Mouse (Mus musculus) cortical plate, adult 2 months (tissue): ENCODE measurements around the gene Usmg5. TPM values are rescaled to one million over a fixed set of nuclear protein-coding genes. Genes with fewer than 3 reads are reported as not detected.

Source experiments
- H3K27ac ChIP-seq: fragments of 200-500 bp; 2 replicates; pipeline ENCODE4 v1.5.1; 2012; ENCODE audit warnings: low read length, control low read depth, inconsistent platforms; ENCODE audit not compliant: insufficient read depth
- H3K4me1 ChIP-seq: fragments of 200-500 bp; 2 replicates; pipeline ENCODE4 v1.6.1; 2011; ENCODE audit warnings: low read length; ENCODE audit not compliant: control insufficient read depth, insufficient read depth
- H3K4me3 ChIP-seq: fragments of 200-500 bp; 2 replicates; pipeline ENCODE4 v1.5.1; 2011; ENCODE audit warnings: mild to moderate bottlenecking, low read length, control low read depth; ENCODE audit not compliant: insufficient read depth
- CTCF ChIP-seq: fragments of 200-500 bp; IDR thresholded peaks from 2 replicates; pipeline ENCODE4 v1.5.1; 2011; ENCODE audit warnings: mild to moderate bottlenecking, control low read depth, low read length; ENCODE audit not compliant: insufficient read depth; ENCODE audit errors: extremely low read depth
- POLR2A ChIP-seq: fragments of 200-500 bp; IDR thresholded peaks from 2 replicates; pipeline ENCODE4 v1.6.1; 2011; ENCODE audit warnings: mild to moderate bottlenecking, low read length, control low read depth; ENCODE audit not compliant: insufficient read depth; ENCODE audit errors: extremely low read depth
- polyA plus RNA-seq: library from polyadenylated mRNA; depleted of rRNA; stranded (reverse); fragments of >200 nt; gene quantifications from 2 replicates; pipeline ENCODE4 v1.2.3, GENCODE M21; 2012

Usmg5 gene
- polyA plus RNA-seq, 1 experiment = 1,011 TPM

DNA sequence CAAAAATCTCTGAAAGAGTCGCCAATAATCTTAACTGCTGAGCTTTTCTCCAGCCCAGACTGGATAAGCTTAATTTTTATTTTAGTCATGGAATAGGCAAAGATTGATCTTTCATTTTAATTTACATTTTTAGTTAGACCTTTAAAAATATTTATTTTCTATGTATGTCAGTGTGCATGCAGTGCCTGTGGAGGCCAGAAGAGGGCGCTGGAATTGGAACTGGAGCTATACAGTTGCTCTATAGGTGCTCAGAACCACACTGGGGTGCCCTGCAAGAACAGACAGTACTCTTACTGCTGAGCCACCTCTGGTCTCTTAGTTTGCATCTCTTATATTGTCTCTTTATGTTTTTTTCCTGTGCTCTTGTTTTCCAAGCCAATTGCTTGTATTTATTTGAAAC is 32.4 kb upstream of the Usmg5 start:
- TF ChIP-seq CTCF (peak; percentile 61), POLR2A (no peak)
- no peaks in the 10 kb centered on the region for H3K4me1 ChIP-seq
- H3K27ac ChIP-seq = no peak overlapping the region
- no peak overlapping the region for H3K4me3 ChIP-seq

DNA sequence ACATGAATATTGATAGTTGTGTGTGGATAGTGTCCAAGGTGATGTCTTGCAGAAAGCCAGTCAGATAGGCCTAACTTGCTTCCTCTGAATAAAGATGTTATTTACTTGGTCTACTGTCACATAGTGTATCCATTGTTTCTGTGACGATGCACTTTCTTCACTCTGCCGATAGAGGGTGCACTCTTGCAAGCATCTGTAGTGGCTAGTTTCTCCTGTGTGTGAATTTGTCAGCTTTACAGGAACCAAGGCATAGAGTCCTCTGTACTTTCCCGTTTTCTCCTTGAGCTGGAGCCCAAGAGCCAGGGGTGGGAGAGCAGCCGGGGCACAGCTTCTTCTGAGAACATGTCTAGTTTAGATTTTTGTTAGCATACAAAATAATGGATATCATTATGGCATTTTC is 30.6 kb upstream of the Usmg5 start:
- no peak overlapping the region for H3K4me3 ChIP-seq
- no peak overlapping the region for H3K27ac ChIP-seq
- TF ChIP-seq CTCF = peak; percentile 76; the same call in 1 of the 2 replicates
- TF ChIP-seq POLR2A = no peak
- no peaks in the 10 kb centered on the region for H3K4me1 ChIP-seq

DNA sequence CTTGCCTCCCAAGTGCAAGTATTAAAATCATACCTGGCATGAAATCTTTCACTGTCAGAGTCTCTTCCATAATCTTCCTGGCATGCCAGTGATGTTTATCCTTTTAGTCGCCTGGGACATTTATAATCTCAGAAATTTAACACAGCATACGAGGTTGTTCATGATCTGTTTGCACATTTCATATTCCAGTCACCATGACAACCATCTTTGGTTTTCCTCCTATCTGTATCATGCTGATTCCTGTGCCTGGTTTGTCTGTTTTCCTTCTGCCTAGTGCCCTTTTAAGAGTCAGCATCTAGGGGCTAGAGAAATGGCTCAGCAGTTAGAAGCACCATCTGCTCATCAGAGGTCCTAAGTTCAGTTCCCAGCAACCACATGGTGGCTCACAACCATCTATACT is 28.2 kb upstream of the Usmg5 start:
- Histone ChIP-seq H3K27ac (no peak overlapping the region), H3K4me1 (no peaks in the 10 kb centered on the region)
- no peak for TF ChIP-seq POLR2A
- TF ChIP-seq CTCF = no peak

DNA sequence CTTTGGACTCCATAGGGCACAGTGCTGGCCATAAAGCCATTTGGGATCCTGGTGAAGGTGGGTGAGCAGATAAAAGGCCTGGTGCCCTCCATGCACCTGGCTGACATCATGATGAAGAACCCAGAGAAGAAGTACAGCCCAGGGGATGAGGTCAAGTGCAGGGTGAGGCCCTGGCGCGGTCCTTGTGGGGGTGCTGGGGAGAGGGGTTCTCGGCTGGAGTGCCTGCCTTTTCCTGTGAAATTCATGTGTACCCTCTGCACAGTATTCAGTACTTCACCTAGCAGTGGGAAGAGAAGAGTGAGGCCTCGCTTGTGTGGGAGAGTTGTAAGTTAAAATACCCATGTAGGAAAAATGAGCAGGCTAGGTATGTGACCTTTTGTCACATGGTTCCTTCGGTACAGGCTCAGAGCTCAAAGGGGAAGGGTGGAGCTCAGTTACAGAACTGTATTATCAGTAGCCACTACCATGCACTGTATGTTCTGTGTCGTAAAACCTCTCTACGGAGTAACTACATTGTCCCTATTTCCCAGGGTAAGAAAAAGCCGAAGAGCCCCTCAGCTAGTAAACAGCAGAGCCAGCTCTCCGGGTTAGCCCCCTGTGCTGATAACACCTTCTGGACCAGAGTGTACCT is 14.3 kb upstream of the Usmg5 start:
- H3K27ac ChIP-seq = no peak overlapping the region
- no peak for TF ChIP-seq POLR2A
- no peak for TF ChIP-seq CTCF
- no peak overlapping the region for H3K4me3 ChIP-seq
- H3K4me1 ChIP-seq = no peaks in the 10 kb centered on the region

More for the DNA sequence above, 28.2 kb upstream of the Usmg5 start:
- no peak overlapping the region for H3K4me3 ChIP-seq

DNA sequence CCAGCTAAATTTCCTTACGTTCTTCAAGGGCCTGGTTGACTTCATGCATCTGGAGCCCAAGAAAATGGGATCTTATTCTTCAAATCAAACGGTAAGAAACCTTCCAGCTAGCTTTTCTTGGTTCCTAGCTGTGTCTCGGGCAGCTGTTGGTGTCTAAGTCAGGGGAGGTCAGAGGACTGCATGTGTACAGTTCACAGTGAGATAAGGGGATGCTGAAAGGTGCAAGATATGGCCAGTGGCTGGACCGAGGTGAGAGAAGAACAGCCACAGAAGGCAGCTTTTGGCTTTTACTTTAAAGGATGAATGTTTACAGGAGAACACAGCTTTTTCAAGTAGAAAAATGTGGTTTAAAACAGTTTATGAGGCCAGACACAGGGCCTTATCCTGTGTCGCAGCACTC is 10.6 kb upstream of the Usmg5 start:
- H3K4me3 ChIP-seq = no peak overlapping the region
- no peak overlapping the region for H3K27ac ChIP-seq
- no peaks in the 10 kb centered on the region for H3K4me1 ChIP-seq
- no peak for TF ChIP-seq CTCF
- no peak for TF ChIP-seq POLR2A

DNA sequence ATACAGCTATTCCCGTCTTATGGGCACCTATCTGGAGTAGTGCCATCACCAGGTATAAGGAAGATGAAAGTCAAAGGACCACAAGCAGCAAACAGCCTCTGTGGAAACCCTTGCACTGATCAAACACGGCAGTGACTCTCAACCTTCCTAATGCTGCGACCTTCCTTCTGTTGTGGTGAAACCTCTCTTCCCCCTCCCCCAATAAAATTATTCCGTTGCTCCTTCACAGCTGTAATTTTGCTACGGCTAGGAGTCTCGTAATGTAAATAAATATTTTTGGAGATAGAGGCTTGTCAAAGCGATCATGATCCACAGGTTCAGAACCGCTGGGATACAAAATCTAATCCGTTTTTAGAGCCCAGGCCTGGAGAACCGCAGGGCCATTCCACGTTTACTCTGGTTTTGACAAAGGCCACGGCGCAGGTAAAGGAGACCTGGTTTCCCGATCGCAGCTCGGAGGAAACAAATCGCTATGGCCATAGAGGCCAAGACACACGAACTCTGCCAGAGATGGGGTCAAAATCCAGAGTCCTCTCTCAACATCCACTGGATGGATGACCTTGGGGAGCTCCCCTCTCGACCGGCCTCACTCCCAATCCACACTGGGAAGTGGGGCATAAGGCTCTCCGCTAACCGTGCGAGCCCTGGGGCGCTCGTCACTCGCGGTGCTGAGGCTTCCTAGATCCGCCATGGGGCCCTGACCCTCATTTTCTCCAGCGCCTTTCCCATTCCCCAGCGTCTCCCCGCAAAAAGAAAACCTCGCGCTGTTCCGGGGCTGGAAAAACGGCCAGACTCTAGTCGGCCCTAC is 525 bp downstream of the Usmg5 start:
- Histone ChIP-seq H3K27ac (peak overlapping the region; percentile 84), H3K4me1 (peaks cover 6% of the 10 kb centered on the region), H3K4me3 (peak overlapping the region; percentile 94)
- TF ChIP-seq CTCF = no peak
- TF ChIP-seq POLR2A = no peak

DNA sequence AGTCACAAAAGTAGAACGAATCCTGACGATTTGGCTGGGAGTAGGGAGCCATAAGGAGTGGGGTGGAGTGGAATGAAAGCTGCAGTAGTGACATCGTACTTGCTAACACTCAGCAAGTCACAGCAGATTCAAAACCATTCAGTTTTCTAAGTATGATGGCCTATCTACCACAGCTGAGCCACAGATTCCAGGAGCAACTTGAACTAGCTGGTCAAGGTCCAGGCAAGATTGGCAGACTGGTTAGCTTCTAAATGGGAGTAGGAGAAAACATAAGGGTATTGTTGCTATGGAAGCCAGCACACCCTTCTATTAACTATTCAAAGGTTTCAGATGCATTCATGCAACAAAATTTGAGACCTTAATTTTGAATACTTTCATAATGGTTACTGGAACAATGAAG is 2.2 kb downstream of the Usmg5 start:
- TF ChIP-seq CTCF (no peak), POLR2A (no peak)
- Histone ChIP-seq H3K4me1 (peaks cover 6% of the 10 kb centered on the region), H3K27ac (no peak overlapping the region), H3K4me3 (no peak overlapping the region)

DNA sequence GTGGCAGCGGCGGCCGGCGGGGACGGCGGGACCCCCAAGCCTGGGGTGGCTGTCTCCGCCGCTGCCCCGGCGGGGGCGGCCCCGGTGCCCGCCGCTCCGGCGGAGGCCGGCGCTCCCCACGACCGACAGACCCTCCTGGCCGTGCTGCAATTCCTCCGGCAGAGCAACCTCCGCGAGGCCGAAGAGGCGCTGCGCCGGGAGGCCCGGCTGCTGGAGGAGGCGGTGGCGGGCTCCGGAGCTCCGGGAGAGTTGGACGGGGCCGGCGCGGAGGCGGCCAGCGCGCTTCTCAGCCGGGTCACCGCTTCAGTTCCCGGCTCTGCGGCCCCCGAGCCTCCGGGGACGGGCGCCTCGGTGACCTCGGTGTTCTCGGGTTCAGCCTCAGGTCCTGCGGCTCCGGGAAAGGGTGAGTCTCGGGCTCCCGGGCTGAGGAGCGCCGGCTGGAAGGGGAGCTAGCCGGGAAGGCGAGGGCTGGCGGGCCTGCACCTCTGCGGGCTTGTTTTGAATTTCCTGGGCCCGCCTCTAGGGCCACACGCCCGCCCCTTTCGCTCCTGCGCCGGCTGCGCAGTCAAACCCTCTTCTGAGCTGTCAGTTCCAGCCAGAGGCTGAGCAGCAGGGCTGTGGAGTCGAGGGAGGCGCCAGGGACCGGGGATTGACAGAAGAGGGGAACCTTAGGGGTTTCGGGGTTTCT is 22.4 kb downstream of the Usmg5 start:
- Histone ChIP-seq H3K4me3 (peak overlapping the region; percentile 8), H3K4me1 (no peaks in the 10 kb centered on the region), H3K27ac (no peak overlapping the region)
- no peak for TF ChIP-seq CTCF
- TF ChIP-seq POLR2A = 0 out of 2 replicates have a peak, but pooled peaks have one; percentile 37

DNA sequence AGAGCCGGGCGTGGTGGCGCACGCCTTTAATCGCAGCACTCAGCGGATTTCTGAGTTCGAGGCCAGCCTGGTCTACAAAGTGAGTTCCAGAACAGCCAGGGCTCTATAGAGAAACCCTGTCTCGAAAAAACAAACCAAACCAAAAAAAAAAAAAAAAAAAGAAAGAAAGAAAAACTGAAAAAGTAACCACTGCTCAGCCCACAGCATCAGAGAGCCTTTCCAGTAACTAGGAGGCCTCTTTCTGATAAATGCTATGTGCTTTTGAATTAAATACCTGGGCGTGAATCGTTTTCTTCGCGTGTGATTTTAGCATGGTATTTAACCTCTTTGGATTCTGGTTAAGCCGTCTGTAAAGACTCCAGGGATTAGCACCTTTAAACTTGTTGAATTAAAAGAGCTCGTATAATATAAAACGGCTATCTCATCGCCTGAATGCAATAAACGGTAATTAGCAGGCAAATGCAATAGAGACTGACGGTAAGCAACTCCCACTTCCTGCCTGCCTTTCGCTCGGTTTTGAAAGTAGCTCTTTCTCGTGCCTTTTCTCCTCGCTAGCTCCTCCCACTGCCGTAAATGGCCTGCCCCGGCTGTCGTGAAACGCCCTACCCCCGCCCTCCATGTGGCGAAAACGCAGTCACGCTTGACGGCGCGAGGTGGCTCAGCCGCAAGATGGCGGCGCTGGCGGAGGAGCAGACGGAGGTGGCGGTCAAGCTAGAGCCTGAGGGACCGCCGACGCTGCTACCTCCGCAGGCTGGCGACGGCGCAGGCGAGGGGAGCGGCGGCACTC is 23.2 kb downstream of the Usmg5 start, which contains the start of gene Taf5:
Taf5 (plus strand) TSS at position 651 of the 787 bp plus-strand sequence.
- peak; percentile 90 for TF ChIP-seq POLR2A
- TF ChIP-seq CTCF = no peak
- H3K4me3 ChIP-seq = peak within 1 kb of the TSS; percentile 8
- H3K27ac ChIP-seq = no peak within 1 kb of the TSS
- no peaks in the 10 kb centered on the region for H3K4me1 ChIP-seq
